Mouse (Mus musculus): ENCODE data around the gene Tspan9.

Gene Tspan9

GRCm38 (mm10) chr6:128133679-128134191, 9.7 kb downstream of the Tspan9 start:
- DNase-seq (ENCODE audit: low read depth, low spot score) = peak; percentile 57

DNA sequence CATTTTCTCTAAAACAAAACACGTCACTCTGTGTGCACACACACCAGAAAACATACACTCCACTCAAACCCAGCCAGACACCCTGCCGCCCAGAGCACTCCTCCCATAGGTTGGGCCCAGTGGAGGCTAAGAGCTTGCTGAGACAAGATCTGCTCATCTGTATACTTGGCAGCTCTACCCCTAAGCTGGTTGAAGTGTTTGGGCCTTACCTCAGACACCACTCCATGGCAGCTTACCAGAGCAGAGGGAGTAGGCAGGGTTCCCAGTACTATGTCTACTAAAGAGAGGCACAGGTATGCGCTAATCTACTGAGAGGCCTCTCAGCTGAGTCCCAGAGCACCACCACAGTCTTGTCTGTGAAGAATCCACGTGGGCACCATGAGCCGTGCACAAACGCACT, 10.8 kb downstream of the Tspan9 start:
- no peak for DNase-seq (ENCODE audit: low read depth, low spot score)

GRCm38 (mm10) chr6:128131390-128131789, 12.0 kb downstream of the Tspan9 start:
- no peak for DNase-seq (ENCODE audit: low read depth, low spot score)

- no peak for DNase-seq (ENCODE audit: low read depth, low spot score)
Observed at GRCm38 (mm10) chr6:128130686-128131085, 12.7 kb downstream of the Tspan9 start.

DNA sequence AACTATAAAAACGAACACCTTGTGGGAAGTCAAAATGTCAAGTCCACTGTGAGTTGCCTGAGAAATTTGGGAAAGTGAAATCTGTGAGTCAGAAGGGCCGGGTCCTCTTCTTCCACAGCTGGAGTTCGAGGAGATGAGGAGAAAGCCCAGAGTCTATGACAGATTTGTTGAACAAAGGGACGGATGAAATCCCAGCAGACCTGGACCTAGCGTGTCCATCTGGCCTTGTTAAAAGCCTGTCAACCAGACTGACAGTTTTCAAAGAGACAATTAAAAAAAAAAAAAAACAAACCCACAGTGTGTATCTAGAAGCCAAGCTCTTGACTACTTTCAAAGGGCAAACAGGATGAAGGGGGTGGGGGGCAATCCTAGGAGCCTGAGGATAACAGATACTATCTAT, 14.0 kb downstream of the Tspan9 start:
- DNase-seq (ENCODE audit: low read depth, low spot score) = no peak

GRCm38 (mm10) chr6:128127312-128127711, 16.1 kb downstream of the Tspan9 start:
- no peak for DNase-seq (ENCODE audit: low read depth, low spot score)

DNA sequence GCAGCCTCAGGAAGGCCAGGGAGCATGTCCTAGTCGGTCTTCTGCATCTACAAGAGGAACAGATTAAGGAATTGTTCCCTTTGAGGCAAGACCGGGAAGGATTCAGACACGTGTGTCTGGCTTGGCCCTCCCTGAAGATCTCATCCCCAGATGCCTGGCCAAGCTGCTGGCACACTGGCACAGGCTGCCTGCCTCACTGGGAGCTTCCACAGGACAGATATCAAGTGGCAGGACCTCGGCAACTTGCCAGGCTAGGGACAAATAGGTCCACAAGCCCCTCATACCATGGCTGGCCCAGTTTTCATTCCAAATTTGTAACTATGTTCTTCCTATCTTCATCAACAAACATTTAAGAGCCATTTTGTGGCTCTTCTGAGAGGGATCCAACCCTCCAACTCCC, 16.5 kb downstream of the Tspan9 start:
- DNase-seq (ENCODE audit: low read depth, low spot score) = no peak

GRCm38 (mm10) chr6:128125464-128125863, 17.9 kb downstream of the Tspan9 start:
- no peak for DNase-seq (ENCODE audit: low read depth, low spot score)

- DNase-seq (ENCODE audit: low read depth, low spot score) = no peak
Observed at GRCm38 (mm10) chr6:128124222-128124971, 19.0 kb downstream of the Tspan9 start.

DNA sequence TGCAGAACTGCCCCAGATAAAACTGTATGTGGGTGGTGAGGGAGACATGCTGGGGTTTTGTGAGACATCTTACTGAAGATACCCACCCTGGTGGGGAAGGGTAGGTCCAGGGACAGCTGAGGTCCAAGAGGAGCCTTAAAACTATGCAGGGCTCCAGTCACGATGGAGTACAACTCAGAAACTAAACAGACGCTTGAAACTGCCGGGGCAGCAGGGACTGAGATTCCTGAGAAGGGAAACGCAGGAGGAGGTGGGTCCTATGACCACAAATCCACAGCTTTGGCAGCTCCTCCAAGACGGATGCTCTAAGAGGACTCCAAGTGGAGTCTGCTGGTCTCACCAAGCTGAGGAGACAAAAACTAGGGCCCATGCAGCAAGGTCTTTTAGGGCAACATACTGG, 21.3 kb downstream of the Tspan9 start:
- DNase-seq (ENCODE audit: low read depth, low spot score) = no peak

DNA sequence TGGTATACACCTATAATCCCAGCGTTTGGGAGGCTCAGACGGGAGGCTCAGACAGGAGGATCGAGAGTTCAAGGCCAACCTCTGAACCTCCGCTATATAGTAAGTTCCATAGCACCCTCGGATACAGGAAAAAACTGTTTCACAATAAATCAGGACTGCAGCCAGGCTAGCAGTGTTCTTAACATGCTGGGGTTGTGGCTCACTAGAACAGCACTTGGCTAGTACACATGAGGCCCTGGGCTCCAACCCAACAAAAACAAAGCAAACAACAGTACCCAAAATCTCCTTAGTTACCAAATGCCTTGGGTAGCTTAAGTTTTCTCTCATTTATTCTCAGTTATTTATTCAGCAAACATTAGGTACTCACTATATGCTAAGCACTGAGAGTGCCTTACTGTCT, 21.7 kb downstream of the Tspan9 start:
- no peak for DNase-seq (ENCODE audit: low read depth, low spot score)

DNA sequence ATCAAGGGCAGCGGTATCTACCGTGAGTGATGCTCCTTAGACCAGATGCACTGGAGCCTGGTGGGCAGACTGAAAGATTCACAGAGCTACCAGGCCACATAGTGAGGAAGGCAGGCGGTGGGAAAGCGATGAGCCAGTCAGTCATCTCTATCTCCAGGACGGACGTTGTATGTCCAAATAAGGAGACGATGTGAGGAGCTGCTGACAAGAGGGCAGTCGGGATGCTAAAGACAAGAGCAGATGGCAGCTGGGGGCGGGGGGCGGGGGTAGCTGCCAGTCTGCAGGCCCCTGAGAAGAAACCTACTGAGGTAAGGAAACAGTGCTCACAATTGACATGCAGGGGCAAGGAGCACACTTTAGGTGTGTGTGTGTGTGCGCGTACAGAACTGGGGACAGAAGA, 22.6 kb downstream of the Tspan9 start:
- DNase-seq (ENCODE audit: low read depth, low spot score) = no peak

DNA sequence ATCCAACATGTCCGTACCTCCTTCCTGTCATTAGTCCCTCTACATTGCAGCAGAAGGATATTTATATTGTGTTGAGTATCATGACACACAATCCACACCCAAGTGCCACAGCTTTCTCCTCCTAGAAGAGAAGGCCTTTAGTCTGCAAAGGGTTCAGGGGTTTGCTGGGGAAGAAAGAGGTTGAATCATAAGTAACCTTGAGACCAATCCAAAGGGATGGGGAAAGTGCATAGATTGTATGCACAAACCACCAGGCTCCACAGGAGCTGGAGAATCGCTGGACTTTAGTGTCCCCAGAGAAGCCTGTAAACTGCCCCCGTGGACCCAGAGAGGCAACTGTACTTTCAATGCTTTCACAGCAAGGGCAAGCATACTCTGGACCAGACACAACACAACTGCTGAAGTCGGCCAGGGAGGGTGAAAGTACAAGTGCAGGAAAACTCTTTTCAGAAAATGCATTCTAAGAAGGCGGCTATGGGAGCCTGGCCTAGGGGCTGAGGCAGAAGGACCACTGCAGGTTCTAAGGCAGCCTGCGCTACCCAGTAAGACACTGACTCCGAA, 24.6 kb downstream of the Tspan9 start:
- DNase-seq (ENCODE audit: low read depth, low spot score) = no peak

- DNase-seq (ENCODE audit: low read depth, low spot score) = no peak
Observed at GRCm38 (mm10) chr6:128116836-128117542, 26.4 kb downstream of the Tspan9 start.

GRCm38 (mm10) chr6:128116344-128116743, 27.1 kb downstream of the Tspan9 start:
- no peak for DNase-seq (ENCODE audit: low read depth, low spot score)

DNA sequence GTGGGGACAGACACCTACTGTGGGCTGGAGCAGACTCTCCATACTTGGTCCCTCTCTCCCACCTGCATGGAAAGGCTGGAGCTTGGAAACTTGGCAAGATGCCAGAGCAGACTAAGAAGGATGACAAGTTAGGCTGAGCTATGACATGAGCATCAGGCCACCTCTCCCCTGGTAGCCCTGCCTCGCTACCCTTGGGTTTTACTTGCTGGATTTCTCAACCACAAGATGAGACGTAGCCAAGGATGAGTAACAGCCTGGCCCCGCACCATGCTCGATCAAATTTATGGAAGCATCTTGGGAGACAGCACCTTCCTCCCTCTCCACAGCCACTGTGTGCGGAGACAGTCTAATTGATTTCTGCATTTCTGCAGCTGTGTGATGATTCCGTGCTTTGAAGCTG, 28.3 kb downstream of the Tspan9 start:
- no peak for DNase-seq (ENCODE audit: low read depth, low spot score)

- no peak for DNase-seq (ENCODE audit: low read depth, low spot score)
Observed at GRCm38 (mm10) chr6:128112605-128113004, 30.8 kb downstream of the Tspan9 start.

GRCm38 (mm10) chr6:128111784-128112183, 31.6 kb downstream of the Tspan9 start:
- DNase-seq (ENCODE audit: low read depth, low spot score) = no peak

- DNase-seq (ENCODE audit: low read depth, low spot score) = no peak
Observed at GRCm38 (mm10) chr6:128108324-128109035, 34.9 kb downstream of the Tspan9 start.

DNA sequence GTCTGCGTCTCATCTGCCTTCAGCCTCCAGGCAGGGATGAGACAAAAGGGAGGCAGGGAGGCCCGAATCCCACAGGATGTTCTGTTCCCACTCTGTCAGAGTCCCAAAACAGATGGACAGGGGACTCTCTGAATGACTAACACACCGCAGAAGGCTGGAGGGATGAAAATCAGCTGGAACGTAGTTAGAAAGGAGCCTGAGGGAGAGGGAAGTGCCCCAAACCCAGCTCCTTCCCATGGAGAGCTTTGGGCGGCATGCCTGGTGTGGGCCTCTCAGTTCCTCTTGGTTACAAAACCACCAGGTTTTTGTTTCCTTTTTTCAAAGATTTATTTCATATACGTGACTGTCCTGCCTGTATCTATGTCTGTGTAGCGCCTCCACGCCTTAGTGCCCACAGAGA, 35.7 kb downstream of the Tspan9 start:
- no peak for DNase-seq (ENCODE audit: low read depth, low spot score)

- no peak for DNase-seq (ENCODE audit: low read depth, low spot score)
Observed at GRCm38 (mm10) chr6:128106154-128106553, 37.2 kb downstream of the Tspan9 start.

GRCm38 (mm10) chr6:128104712-128105324, 38.6 kb downstream of the Tspan9 start:
- no peak for DNase-seq (ENCODE audit: low read depth, low spot score)
